Mouse (Mus musculus) embryonic facial prominence, embryonic 12.5 days (tissue): Measurements from ENCODE around the gene Arid1b. TPM values are rescaled to one million over a fixed set of nuclear protein-coding genes. Genes with fewer than 3 reads are reported as not detected.

ENCODE experiments used
- ATAC-seq: fragments of 200-750 bp; cut with Nextera tagmentation; 2 replicates; pipeline ENCODE4 v1.8.0; 2017; ENCODE audit not compliant: insufficient number of reproducible peaks, insufficient read depth, low FRiP score, low TSS enrichment
- H3K27ac ChIP-seq: fragments of 300-500 bp; sonication (generic); 2 replicates; pipeline ENCODE4 v1.5.1; 2016; ENCODE audit warnings: mild to moderate bottlenecking
- H3K27me3 ChIP-seq: fragments of 300-500 bp; sonication (generic); 2 replicates; pipeline ENCODE4 v1.6.1; 2016; ENCODE audit warnings: mild to moderate bottlenecking, moderate library complexity
- H3K36me3 ChIP-seq: fragments of 300-500 bp; sonication (generic); 2 replicates; pipeline ENCODE4 v1.6.1; 2016; ENCODE audit warnings: mild to moderate bottlenecking
- H3K4me1 ChIP-seq: fragments of 300-500 bp; sonication (generic); 2 replicates; pipeline ENCODE4 v1.6.1; 2016
- H3K4me2 ChIP-seq: fragments of 300-500 bp; sonication (generic); replicated peaks from 2 replicates; pipeline ENCODE4 v1.6.1; 2016; ENCODE audit warnings: mild to moderate bottlenecking, moderate library complexity
- H3K4me3 ChIP-seq: fragments of 300-500 bp; sonication (generic); 2 replicates; pipeline ENCODE4 v1.5.1; 2016; ENCODE audit warnings: mild to moderate bottlenecking
- H3K9ac ChIP-seq: fragments of 300-500 bp; sonication (generic); 2 replicates; pipeline ENCODE4 v1.6.1; 2016; ENCODE audit warnings: mild to moderate bottlenecking, moderate library complexity
- H3K9me3 ChIP-seq: fragments of 300-500 bp; sonication (generic); 2 replicates; pipeline ENCODE4 v1.6.1; 2016; ENCODE audit warnings: mild to moderate bottlenecking, moderate library complexity
- WGBS: fragments of 180-500 bp; shearing (Covaris S2); methylation state at CpG from one replicate; pipeline ENCODE4 v1.1.7; 2016; 5-methylcytosine and 5-hydroxymethylcytosine counted together
- polyA plus RNA-seq: library from polyadenylated mRNA; unstranded; fragments of >200 nt; fragmentation: Nextera tagmentation; extraction: Ambion mirVana; gene quantifications from 2 replicates; pipeline ENCODE4 v1.2.1, GENCODE M21; 2016

Arid1b gene
- polyA plus RNA-seq, 1 experiment from 2014 or later = 18.5 TPM

DNA sequence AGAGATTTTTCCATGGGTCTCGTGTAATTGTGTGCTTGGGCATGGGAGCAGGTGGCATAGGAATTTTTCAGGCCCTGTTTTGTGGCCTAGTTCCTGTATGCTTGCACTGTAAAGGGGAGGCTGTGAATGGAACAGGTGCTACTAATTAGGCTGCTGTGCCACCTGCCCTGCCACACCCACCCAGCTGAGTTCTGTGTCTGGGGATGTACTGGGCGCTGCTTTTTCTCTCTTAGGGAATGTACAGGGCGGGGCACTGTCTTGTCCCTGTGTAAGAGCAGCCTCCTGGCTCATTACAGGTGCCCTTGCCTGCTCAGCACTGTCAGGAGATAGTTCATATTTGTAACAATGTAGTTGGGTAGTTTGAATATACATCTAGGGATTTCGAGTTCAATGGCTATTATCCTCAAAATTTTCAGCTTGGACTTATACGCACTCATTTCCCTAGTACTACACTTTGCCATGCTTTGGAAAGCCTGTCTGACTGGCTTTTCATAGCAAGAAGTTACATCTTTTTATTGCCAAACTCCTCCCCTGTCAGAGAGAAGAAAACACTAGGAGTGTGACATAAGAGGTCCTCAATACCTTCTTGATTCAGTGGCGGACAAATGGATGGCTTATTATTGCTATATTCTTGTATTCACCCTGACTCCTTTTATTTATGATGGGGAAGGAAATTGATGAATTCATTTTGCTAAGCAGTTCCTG, 149.8 kb downstream of the Arid1b start:
- H3K4me1 ChIP-seq = peaks cover 12% of the 10 kb centered on the region
- 78% methylated on average over 6 of the region's 6 CpGs for WGBS
- H3K4me3 ChIP-seq = no peak overlapping the region
- H3K9ac ChIP-seq = no peak overlapping the region
- no peak for ATAC-seq
- H3K9me3 ChIP-seq = no peaks in the 10 kb centered on the region
- H3K4me2 ChIP-seq = no peak overlapping the region
- no peaks in the 10 kb centered on the region for H3K27me3 ChIP-seq
- no peaks in the 10 kb centered on the region for H3K36me3 ChIP-seq
- no peak overlapping the region for H3K27ac ChIP-seq

DNA sequence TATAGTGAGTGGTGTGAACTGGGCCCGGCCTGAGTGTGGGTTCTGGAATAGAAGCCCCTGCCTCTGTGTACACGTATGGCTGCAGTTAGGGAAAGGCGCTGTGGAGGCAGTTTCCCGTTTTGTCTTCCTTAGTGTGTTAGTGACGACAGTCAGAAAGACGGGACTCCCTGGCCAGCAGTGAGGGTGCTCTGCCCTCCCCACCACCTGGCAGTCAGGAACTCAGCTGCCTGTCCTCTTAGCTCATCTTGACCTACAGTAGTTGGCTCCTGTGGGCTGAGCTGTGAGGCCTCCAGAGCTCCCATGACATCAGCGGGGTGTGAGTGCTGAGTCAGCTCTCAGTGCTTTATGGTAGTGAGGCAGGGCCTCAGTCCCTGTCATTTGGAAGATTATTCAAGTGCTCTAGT, 156.5 kb downstream of the Arid1b start:
- no peaks in the 10 kb centered on the region for H3K9me3 ChIP-seq
- no peak overlapping the region for H3K4me2 ChIP-seq
- H3K4me3 ChIP-seq = no peak overlapping the region
- no peaks in the 10 kb centered on the region for H3K36me3 ChIP-seq
- no peak overlapping the region for H3K27ac ChIP-seq
- no peak overlapping the region for H3K9ac ChIP-seq
- H3K4me1 ChIP-seq = peaks cover 14% of the 10 kb centered on the region; the same call in 1 of the 2 replicates
- H3K27me3 ChIP-seq = no peaks in the 10 kb centered on the region
- ATAC-seq = no peak
- 58% methylated on average over 7 of the region's 7 CpGs for WGBS

DNA sequence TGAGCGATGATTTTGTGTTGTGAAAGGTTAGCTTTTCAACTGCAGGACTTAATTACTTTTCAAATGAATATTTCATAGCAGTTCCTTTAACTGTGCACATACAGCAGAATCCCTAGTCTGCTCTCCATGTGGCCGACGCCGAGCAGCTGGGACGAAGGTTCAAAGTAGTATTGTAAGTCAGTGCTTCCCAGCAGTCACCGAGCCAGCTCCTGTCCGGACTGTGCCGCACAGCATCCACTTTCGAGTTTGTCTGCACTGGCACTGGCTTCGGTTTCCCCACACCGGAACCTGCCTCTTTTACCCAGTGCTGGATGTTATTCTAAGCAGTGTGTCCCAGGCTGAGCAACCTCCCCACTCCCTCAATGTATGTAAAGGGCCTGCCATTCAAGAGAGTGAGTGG, 157.7 kb downstream of the Arid1b start:
- Histone ChIP-seq H3K9me3 (no peaks in the 10 kb centered on the region), H3K9ac (no peak overlapping the region), H3K27me3 (no peaks in the 10 kb centered on the region), H3K4me1 (peaks cover 14% of the 10 kb centered on the region; the same call in 1 of the 2 replicates), H3K36me3 (no peaks in the 10 kb centered on the region), H3K4me3 (no peak overlapping the region), H3K4me2 (no peak overlapping the region), H3K27ac (no peak overlapping the region; the same call in 1 of the 2 replicates)
- ATAC-seq = no peak
- 75% methylated on average over 11 of the region's 11 CpGs for WGBS

DNA sequence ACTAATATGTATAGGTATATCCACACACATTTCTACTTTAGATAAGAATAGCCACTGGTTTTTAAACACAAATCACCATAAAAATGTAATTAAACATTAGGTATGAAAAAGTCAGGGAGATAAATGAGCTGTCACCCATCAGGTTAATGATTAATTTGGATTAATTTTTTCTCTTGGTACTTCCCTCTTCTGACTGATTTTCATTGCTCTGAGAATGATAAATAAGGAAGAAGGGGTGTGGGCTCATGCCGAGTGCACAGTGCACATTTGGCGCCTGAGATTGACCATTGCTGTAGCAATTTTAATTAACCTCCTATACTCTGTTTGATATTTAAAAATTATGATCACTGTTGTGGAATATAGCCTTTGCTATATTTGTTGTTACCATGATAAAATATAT, 159.3 kb downstream of the Arid1b start:
- Histone ChIP-seq H3K4me2 (no peak overlapping the region), H3K4me1 (peaks cover 14% of the 10 kb centered on the region; the same call in 1 of the 2 replicates), H3K36me3 (no peaks in the 10 kb centered on the region), H3K9me3 (no peaks in the 10 kb centered on the region), H3K27me3 (no peaks in the 10 kb centered on the region), H3K9ac (no peak overlapping the region), H3K27ac (no peak overlapping the region), H3K4me3 (no peak overlapping the region)
- 84% methylated on average over 2 of the region's 2 CpGs for WGBS
- no peak for ATAC-seq

DNA sequence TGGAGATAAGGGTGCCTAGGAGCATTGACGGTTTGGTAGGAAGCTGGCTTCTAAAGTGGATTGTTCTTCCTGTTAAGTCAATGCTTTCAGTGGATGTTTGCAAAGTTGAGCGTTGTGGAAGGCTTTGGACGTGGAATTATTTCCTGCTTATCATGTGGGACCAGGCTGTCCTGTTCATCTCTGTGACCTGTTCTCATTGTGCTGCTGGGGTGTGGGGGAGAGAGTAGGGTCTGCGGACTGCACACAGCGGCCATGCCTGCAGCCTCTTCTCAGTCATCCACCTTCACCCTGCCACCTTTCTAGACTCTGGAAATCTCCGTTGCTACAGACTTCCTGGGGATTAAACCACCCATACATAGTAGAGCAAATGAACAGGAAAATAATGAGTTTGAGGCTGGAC, 160.2 kb downstream of the Arid1b start:
- Histone ChIP-seq H3K9ac (no peak overlapping the region), H3K36me3 (no peaks in the 10 kb centered on the region), H3K27me3 (no peaks in the 10 kb centered on the region), H3K27ac (no peak overlapping the region), H3K4me2 (no peak overlapping the region), H3K4me3 (no peak overlapping the region), H3K9me3 (no peaks in the 10 kb centered on the region), H3K4me1 (peaks cover 14% of the 10 kb centered on the region; the same call in 1 of the 2 replicates)
- WGBS = 81% methylated on average over 6 of the region's 6 CpGs
- ATAC-seq = no peak

DNA sequence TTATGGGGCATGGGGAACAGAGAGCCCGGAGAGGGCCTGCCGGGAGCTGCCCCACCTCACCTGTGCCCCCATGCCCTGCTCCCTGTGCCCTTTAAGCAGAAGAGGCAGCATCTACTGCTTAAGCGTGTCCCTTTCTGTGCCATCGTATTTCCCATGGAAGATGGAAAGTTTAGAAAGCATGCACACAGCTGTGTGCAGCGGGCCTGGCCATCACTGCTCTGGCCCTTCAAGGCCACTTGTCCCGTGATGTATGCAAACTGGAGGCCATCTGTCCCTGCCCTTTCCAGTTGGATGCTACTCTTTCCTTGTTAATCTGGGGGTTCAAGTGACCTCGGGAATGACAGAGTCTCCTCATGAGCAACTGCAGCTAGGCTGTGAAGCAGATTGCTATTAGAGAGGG, 163.5 kb downstream of the Arid1b start:
- H3K9ac ChIP-seq = no peak overlapping the region
- H3K4me1 ChIP-seq = peaks cover 6% of the 10 kb centered on the region; the same call in 1 of the 2 replicates
- H3K4me2 ChIP-seq = no peak overlapping the region
- WGBS = 87% methylated on average over 7 of the region's 7 CpGs
- H3K36me3 ChIP-seq = no peaks in the 10 kb centered on the region
- no peak overlapping the region for H3K27ac ChIP-seq
- H3K27me3 ChIP-seq = no peaks in the 10 kb centered on the region
- H3K4me3 ChIP-seq = no peak overlapping the region
- ATAC-seq = no peak
- H3K9me3 ChIP-seq = no peaks in the 10 kb centered on the region

DNA sequence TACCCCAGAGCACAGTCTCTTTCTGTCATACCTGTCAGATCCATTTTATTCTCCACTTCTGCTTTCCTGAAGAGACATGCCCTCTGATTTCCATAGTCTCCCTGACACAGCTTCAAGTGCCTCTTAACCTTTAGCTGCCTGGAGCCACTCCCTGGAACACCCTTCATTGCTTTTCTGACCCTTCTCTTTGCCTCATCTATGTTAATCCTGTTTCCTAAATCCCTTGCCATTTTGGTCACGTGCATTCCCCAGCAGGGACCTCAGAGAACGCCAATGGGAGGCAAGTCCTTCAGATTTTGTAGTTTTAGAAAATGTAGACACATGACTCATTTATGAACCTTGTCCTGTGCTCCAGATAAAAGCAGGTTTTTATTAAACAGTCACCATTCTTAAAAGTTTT, 168.4 kb downstream of the Arid1b start:
- WGBS = 53% methylated on average over 2 of the region's 2 CpGs
- no peak overlapping the region for H3K9ac ChIP-seq
- no peak overlapping the region for H3K4me3 ChIP-seq
- H3K4me1 ChIP-seq = peaks cover 8% of the 10 kb centered on the region; the same call in 1 of the 2 replicates
- H3K9me3 ChIP-seq = no peaks in the 10 kb centered on the region
- no peaks in the 10 kb centered on the region for H3K27me3 ChIP-seq
- no peaks in the 10 kb centered on the region for H3K36me3 ChIP-seq
- no peak overlapping the region for H3K27ac ChIP-seq
- H3K4me2 ChIP-seq = no peak overlapping the region
- ATAC-seq = no peak

DNA sequence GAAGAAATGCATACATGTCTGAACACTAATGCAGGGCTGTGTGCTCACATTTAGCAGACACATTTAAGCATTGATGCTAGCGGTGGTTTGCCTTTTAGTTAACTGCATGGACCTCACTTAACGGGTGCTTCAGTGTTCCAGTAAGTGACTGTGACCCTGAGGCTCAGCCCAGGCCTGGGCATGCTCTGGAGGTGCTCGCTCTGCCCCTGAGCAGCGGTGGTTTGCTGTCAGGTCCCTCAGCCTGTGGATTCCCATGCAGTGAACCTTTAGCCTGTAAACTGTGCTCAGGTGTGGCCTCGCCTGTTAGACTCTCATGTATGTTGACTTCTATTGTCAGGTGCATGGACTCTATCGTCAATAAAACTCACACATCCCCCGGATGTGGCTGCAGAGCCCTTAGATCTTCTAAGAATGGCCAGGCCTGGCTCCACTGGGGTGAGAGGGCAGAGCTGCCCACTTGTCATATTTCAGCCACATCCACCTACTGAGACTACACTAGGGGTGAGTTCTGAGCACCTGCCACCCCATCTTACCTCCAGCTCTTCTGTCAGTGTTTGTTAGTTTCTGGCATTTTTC, 169.2 kb downstream of the Arid1b start:
- WGBS = 86% methylated on average over 7 of the region's 7 CpGs
- H3K9ac ChIP-seq = no peak overlapping the region
- H3K4me1 ChIP-seq = peaks cover 8% of the 10 kb centered on the region; the same call in 1 of the 2 replicates
- H3K4me2 ChIP-seq = no peak overlapping the region
- H3K27me3 ChIP-seq = no peaks in the 10 kb centered on the region
- H3K9me3 ChIP-seq = no peaks in the 10 kb centered on the region
- no peak for ATAC-seq
- no peak overlapping the region for H3K27ac ChIP-seq
- no peak overlapping the region for H3K4me3 ChIP-seq
- no peaks in the 10 kb centered on the region for H3K36me3 ChIP-seq

DNA sequence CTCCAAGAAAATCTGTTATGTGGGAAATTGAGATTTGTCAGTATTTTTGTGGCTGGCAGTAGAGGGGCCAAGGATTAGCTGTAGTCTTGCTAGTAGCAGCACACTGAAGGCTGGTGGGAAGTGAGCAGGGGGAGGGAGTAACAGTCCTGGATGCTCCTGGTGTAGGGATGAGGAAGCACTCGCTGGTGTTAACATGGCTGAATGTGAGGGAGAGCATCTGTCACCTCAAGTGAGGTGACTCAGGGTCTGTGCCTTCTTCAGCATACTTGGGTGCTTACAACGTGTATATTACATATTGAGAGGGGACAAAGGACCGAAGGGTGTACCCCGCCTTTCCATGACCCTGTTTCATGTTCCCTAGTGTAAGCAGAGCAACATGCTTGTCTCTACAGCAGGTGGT, 170.7 kb downstream of the Arid1b start:
- Histone ChIP-seq H3K27ac (no peak overlapping the region), H3K27me3 (no peaks in the 10 kb centered on the region), H3K4me3 (no peak overlapping the region), H3K36me3 (no peaks in the 10 kb centered on the region), H3K4me2 (no peak overlapping the region), H3K9ac (no peak overlapping the region), H3K9me3 (no peaks in the 10 kb centered on the region), H3K4me1 (peaks cover 11% of the 10 kb centered on the region; the same call in 1 of the 2 replicates)
- ATAC-seq = no peak
- 85% methylated on average over 4 of the region's 4 CpGs for WGBS

DNA sequence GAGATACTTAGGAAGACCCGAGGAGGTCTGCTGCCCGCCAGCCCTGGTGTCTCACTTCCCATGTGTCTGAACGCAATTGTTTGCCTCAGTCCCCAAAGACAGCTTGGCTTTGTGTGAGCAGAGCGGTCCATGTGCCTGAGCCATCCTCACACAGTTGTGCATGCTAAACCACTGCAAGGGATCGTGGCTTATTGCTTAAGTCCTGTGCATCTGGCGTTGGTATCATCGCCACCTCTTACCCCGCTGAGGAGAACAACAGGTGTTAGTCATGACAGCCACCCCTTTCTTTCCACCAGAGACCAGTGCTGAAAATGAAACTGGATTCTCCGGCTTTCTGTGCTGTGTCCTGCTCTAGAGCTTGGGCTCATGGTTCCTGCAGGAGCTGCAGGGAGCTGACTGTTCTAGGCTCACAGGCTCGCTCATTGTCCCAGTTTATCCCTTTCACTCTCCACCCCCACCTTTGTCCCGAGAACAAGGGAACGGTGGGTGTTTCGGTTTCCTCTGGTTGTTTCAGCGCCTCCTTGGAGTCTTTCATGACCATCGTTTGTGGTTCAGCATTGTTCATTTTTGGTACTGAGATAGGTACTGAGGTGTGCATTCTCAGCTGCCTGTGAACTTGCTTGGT, 171.2 kb downstream of the Arid1b start:
- Histone ChIP-seq H3K4me2 (no peak overlapping the region), H3K36me3 (no peaks in the 10 kb centered on the region), H3K9me3 (no peaks in the 10 kb centered on the region), H3K27ac (no peak overlapping the region), H3K9ac (no peak overlapping the region), H3K4me1 (peaks cover 12% of the 10 kb centered on the region; the same call in 1 of the 2 replicates), H3K27me3 (no peaks in the 10 kb centered on the region), H3K4me3 (no peak overlapping the region)
- 80% methylated on average over 15 of the region's 15 CpGs for WGBS
- no peak for ATAC-seq

DNA sequence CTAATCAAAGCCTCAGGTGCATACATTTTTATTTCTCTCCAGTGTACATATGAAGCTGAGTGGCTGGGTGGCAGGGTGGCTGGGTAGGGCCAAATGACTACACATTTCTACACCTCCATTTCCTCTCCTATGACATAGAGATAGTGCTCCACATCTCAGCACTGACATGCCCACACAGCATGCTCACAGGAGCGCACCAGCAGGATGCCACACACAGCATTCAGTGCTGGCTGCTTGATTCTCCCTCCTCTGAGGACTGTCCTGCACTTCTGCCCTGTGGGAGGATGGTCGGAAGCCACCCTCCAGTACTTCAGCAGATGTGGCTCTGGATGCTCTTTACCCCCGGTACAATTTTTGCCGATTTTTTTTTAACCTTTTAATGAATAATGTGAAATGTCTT, 172.0 kb downstream of the Arid1b start:
- WGBS = 90% methylated on average over 4 of the region's 4 CpGs
- Histone ChIP-seq H3K4me1 (peaks cover 12% of the 10 kb centered on the region; the same call in 1 of the 2 replicates), H3K27me3 (no peaks in the 10 kb centered on the region), H3K36me3 (no peaks in the 10 kb centered on the region), H3K9me3 (no peaks in the 10 kb centered on the region), H3K9ac (no peak overlapping the region), H3K4me3 (no peak overlapping the region), H3K4me2 (no peak overlapping the region), H3K27ac (no peak overlapping the region)
- no peak for ATAC-seq

DNA sequence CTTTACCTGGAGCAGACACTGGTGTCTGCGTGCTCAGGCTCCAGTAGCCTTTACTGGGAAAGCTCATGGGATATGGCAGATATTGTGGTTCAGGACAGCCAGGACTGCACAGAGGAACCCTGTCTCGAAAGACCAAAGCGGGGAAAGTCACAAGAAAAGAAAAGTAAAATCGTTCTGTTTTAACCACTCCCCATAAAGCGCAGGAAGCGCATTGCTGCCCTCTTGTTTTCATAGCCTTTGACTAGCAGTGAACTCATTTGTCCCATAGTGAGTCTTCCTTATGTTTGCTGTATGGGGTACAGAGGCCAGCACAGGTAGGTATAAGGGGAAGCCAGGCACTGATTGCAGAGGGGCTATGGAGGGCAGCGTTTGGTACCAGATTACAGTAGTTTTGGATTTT, 173.9 kb downstream of the Arid1b start:
- Histone ChIP-seq H3K9me3 (no peaks in the 10 kb centered on the region), H3K36me3 (no peaks in the 10 kb centered on the region), H3K4me1 (peaks cover 17% of the 10 kb centered on the region; the same call in 1 of the 2 replicates), H3K4me2 (no peak overlapping the region), H3K27me3 (no peaks in the 10 kb centered on the region), H3K9ac (no peak overlapping the region), H3K27ac (no peak overlapping the region), H3K4me3 (no peak overlapping the region)
- 84% methylated on average over 7 of the region's 7 CpGs for WGBS
- no peak for ATAC-seq
